Mouse (Mus musculus): Measurements from ENCODE around the gene Nkd1.

- TF ChIP-seq CTCF (IDR thresholded peaks at IDR 0.05; ENCODE audit: low read depth) (no peak), EP300 (optimal IDR thresholded peaks at IDR 0.05) (no peak)
These were observed 1.4 kb downstream of the Nkd1 start for GRCm38 (mm10) chr8:88522433-88523030.
